Mouse (Mus musculus): ENCODE measurements around the gene Pfdn6. TPM values are rescaled to one million over a fixed set of nuclear protein-coding genes. Genes with fewer than 3 reads are reported as not detected.
"Not testable (repeated sequence)": the region's sequence is repeated elsewhere in the genome, so short reads cannot be mapped to it uniquely, and the experiment has no call there.

Pfdn6 gene
- polyA plus RNA-seq, 1 experiment = 29.8 TPM

GRCm38 (mm10) chr17:33891357-33891756 is 48.8 kb downstream of the Pfdn6 start:
- no peaks in the 10 kb centered on the region for H3K36me3 ChIP-seq (ENCODE audit: control insufficient read depth, insufficient read depth, low read length)
- no peak overlapping the region for H3K27ac ChIP-seq (ENCODE audit: control insufficient read depth, insufficient read depth, low read length)
- no peak overlapping the region for H3K4me3 ChIP-seq (ENCODE audit: control insufficient read depth, insufficient read depth, low read length)
- TF ChIP-seq CTCF (IDR thresholded peaks at IDR 0.05; ENCODE audit: borderline replicate concordance, control insufficient read depth, extremely low read depth, insufficient read depth, low read length, poor library complexity) (no peak), POLR2A (IDR thresholded peaks at IDR 0.05; ENCODE audit: control insufficient read depth, extremely low read depth, insufficient read depth, low read length, poor library complexity) (no peak)
- no peaks in the 10 kb centered on the region for H3K27me3 ChIP-seq (ENCODE audit: control insufficient read depth, insufficient read depth, low read length)
- DNase-seq = no peak
- WGBS = 64% methylated on average over 2 of the region's 2 CpGs
- H3K4me1 ChIP-seq (replicated peaks; ENCODE audit: control insufficient read depth, insufficient read depth, low read length) = peaks cover 4% of the 10 kb centered on the region; the same call in 1 of the 2 replicates

DNA sequence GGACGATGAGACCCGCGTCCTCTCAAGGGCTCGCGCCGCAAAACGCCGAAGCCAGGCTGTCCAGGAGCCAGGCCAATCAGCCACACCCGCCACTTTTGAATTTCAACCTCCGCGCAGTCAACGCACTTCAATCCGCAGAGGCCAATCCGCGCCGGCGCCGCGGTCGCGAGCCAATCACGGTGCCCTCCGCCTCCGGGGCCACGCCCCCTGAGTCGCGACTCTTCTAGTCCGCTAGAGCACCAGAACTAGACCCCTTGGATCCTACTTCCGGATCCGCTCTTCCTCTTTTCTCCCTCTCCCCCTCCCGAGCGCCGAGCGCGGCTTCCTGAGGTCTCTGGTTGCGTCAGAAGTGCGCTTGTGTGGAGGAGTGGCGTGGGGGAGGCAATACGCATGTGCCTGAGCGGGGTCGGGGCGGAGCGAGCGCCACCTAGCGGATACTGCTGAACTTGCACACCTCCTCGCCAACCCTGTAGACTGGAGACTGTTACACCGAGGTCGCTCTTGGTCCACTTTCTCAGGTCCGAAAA is 49.5 kb downstream of the Pfdn6 start, which contains the start of gene Kifc1:
Gene Kifc1 (minus strand): TSS at position 129 of the 527 bp plus-strand sequence.
- no peaks in the 10 kb centered on the region for H3K27me3 ChIP-seq (ENCODE audit: control insufficient read depth, insufficient read depth, low read length)
- H3K27ac ChIP-seq (ENCODE audit: control insufficient read depth, insufficient read depth, low read length) = no peak within 1 kb of the TSS
- 1% methylated on average over 49 of the region's 49 CpGs for WGBS
- H3K4me3 ChIP-seq (ENCODE audit: control insufficient read depth, insufficient read depth, low read length) = peak within 1 kb of the TSS; percentile 59
- TF ChIP-seq CTCF (IDR thresholded peaks at IDR 0.05; ENCODE audit: borderline replicate concordance, control insufficient read depth, extremely low read depth, insufficient read depth, low read length, poor library complexity) (peak; percentile 97), POLR2A (IDR thresholded peaks at IDR 0.05; ENCODE audit: control insufficient read depth, extremely low read depth, insufficient read depth, low read length, poor library complexity) (0 out of 2 replicates have a peak, but pooled peaks have one; percentile 56)
- peak; percentile 99 for DNase-seq
- peaks cover 4% of the 10 kb centered on the region; the same call in 1 of the 2 replicates for H3K4me1 ChIP-seq (replicated peaks; ENCODE audit: control insufficient read depth, insufficient read depth, low read length)
- H3K36me3 ChIP-seq (ENCODE audit: control insufficient read depth, insufficient read depth, low read length) = peaks cover 3% of the 10 kb centered on the region; the same call in 1 of the 2 replicates

DNA sequence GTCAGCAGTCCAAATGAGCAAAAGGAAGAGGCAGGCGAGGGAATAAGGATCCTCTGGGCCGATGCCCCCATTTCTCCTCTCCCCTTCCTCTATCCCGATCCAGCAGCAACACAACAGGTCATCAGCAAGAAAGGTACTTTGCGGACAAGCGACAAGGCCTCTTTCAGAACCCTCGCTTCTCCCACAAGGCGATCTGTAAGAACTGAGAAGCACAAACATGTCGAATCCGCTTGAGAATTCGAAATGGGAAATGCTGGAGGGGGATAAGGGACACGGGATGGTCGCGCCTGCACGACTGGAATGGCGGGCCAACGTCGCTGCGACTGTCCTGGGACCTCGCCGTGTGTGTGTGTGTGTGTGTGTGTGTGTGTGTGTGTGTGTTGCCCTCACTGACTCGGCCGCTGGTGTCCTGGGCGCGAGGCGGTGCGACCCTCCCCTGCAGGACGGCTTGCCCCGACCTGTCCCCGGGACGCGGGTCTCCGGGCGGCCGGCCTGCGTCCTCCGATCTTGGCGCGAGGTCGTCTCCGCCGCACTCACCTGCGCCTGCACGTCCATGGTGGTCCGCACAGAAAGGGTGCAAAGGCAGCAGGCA is 50.1 kb downstream of the Pfdn6 start:
- H3K36me3 ChIP-seq (ENCODE audit: control insufficient read depth, insufficient read depth, low read length); H3K27me3 ChIP-seq (ENCODE audit: control insufficient read depth, insufficient read depth, low read length); DNase-seq; H3K4me1 ChIP-seq (replicated peaks; ENCODE audit: control insufficient read depth, insufficient read depth, low read length); H3K27ac ChIP-seq (ENCODE audit: control insufficient read depth, insufficient read depth, low read length): not testable (repeated sequence)
- peak overlapping the region; percentile 59 for H3K4me3 ChIP-seq (ENCODE audit: control insufficient read depth, insufficient read depth, low read length)
- WGBS = under 1% methylated on average over 43 of the region's 44 CpGs

Other genes starting within 250 kb of the Pfdn6 start
- 119 and 120 TPM in 2 replicates for gene March2, start 221.7 kb downstream of the Pfdn6 start, polyA plus RNA-seq (2012; rRNA removed)
- 464 and 542 TPM in 2 replicates for gene Rab11b, start 179.8 kb downstream of the Pfdn6 start, polyA plus RNA-seq (2012; rRNA removed)
- gene Angptl4, start 158.5 kb downstream of the Pfdn6 start, polyA plus RNA-seq (2012; rRNA removed) = 23.0 TPM in 2 replicates
- 19.9 and 29.3 TPM in 2 replicates for gene Kank3, start 129.8 kb downstream of the Pfdn6 start, polyA plus RNA-seq (2012; rRNA removed)
- gene Rps28, start 115.8 kb downstream of the Pfdn6 start, polyA plus RNA-seq (2012; rRNA removed) = 678 and 707 TPM in 2 replicates
- gene Ndufa7, start 115.8 kb downstream of the Pfdn6 start, polyA plus RNA-seq (2012; rRNA removed) = 305 and 382 TPM in 2 replicates
- gene Cd320, start 97.3 kb downstream of the Pfdn6 start, polyA plus RNA-seq (2012; rRNA removed) = 28.7 and 32.9 TPM in 2 replicates
- 3.0 TPM in 1 of 2 replicates, not detected in the other for gene Gm7029, start 66.5 kb downstream of the Pfdn6 start, polyA plus RNA-seq (2012; rRNA removed)
- 57.3 and 70.8 TPM in 2 replicates for gene Kifc1, start 49.7 kb downstream of the Pfdn6 start, polyA plus RNA-seq (2012; rRNA removed)
- 0.69 and 1.0 TPM in 2 replicates for gene Platr17, start 35.2 kb downstream of the Pfdn6 start, polyA plus RNA-seq (2012; rRNA removed)
- 116 and 129 TPM in 2 replicates for gene Daxx, start 30.9 kb downstream of the Pfdn6 start, polyA plus RNA-seq (2012; rRNA removed)
- 201 and 248 TPM in 2 replicates for gene Tapbp, start 24.4 kb downstream of the Pfdn6 start, polyA plus RNA-seq (2012; rRNA removed)
- gene Zbtb22, start 24.4 kb downstream of the Pfdn6 start, polyA plus RNA-seq (2012; rRNA removed) = 119 and 120 TPM in 2 replicates
- gene Rgl2, start 10.8 kb downstream of the Pfdn6 start, polyA plus RNA-seq (2012; rRNA removed) = 528 and 541 TPM in 2 replicates
- 35.4 and 38.1 TPM in 2 replicates for gene Wdr46, start 317 bp upstream of the Pfdn6 start, polyA plus RNA-seq (2012; rRNA removed)
- gene B3galt4, start 11.1 kb upstream of the Pfdn6 start, polyA plus RNA-seq (2012; rRNA removed) = 25.6 and 25.8 TPM in 2 replicates
- gene Vps52, start 15.5 kb upstream of the Pfdn6 start, polyA plus RNA-seq (2012; rRNA removed) = 127 and 142 TPM in 2 replicates
- 584 and 593 TPM in 2 replicates for gene Rps18, start 15.7 kb upstream of the Pfdn6 start, polyA plus RNA-seq (2012; rRNA removed)
- 3,482 and 5,138 TPM in 2 replicates for gene H2-K1, start 60.0 kb upstream of the Pfdn6 start, polyA plus RNA-seq (2012; rRNA removed)
- 38.4 and 40.7 TPM in 2 replicates for gene Ring1, start 84.3 kb upstream of the Pfdn6 start, polyA plus RNA-seq (2012; rRNA removed)
- 127 and 141 TPM in 2 replicates for gene H2-Ke6, start 87.7 kb upstream of the Pfdn6 start, polyA plus RNA-seq (2012; rRNA removed)
- gene Slc39a7, start 91.3 kb upstream of the Pfdn6 start, polyA plus RNA-seq (2012; rRNA removed) = 187 and 195 TPM in 2 replicates
- 143 and 164 TPM in 2 replicates for gene Rxrb, start 91.5 kb upstream of the Pfdn6 start, polyA plus RNA-seq (2012; rRNA removed)
- gene Col11a2, start 99.1 kb upstream of the Pfdn6 start, polyA plus RNA-seq (2012; rRNA removed) = 8.5 and 11.8 TPM in 2 replicates
- 122 and 154 TPM in 2 replicates for gene H2-Oa, start 152.0 kb upstream of the Pfdn6 start, polyA plus RNA-seq (2012; rRNA removed)
- gene H2-DMa, start 179.2 kb upstream of the Pfdn6 start, polyA plus RNA-seq (2012; rRNA removed) = 141 and 177 TPM in 2 replicates
- gene Brd2, start 182.3 kb upstream of the Pfdn6 start, polyA plus RNA-seq (2012; rRNA removed) = 236 and 257 TPM in 2 replicates
- 119 and 123 TPM in 2 replicates for gene H2-DMb2, start 203.0 kb upstream of the Pfdn6 start, polyA plus RNA-seq (2012; rRNA removed)
- gene H2-DMb1, start 212.7 kb upstream of the Pfdn6 start, polyA plus RNA-seq (2012; rRNA removed) = 130 and 197 TPM in 2 replicates
- 197 and 202 TPM in 2 replicates for gene Tap1, start 247.2 kb upstream of the Pfdn6 start, polyA plus RNA-seq (2012; rRNA removed)
- gene Psmb9, start 247.4 kb upstream of the Pfdn6 start, polyA plus RNA-seq (2012; rRNA removed) = 288 and 334 TPM in 2 replicates